Mouse (Mus musculus) ES-Bruce4 (cell line): ENCODE measurements around the gene Ssbp4. TPM values are rescaled to one million over a fixed set of nuclear protein-coding genes. Genes with fewer than 3 reads are reported as not detected.
A peak's percentile ranks its signal among the peaks of the same experiment; 100 is the strongest.

ENCODE experiments used
- H3K27ac ChIP-seq: 2 replicates; pipeline ENCODE4 v1.5.1; 2012; ENCODE audit warnings: low read length, inconsistent platforms; ENCODE audit not compliant: insufficient read depth
- H3K27me3 ChIP-seq: 2 replicates; pipeline ENCODE4 v1.6.1; 2012; ENCODE audit warnings: mild to moderate bottlenecking, low read length, inconsistent platforms; ENCODE audit not compliant: control insufficient read depth, poor library complexity, insufficient read depth, severe bottlenecking
- H3K36me3 ChIP-seq: 2 replicates; pipeline ENCODE4 v1.6.1; 2012; ENCODE audit warnings: inconsistent platforms, mild to moderate bottlenecking, low read length, moderate library complexity; ENCODE audit not compliant: control insufficient read depth, poor library complexity, insufficient read depth, severe bottlenecking
- H3K4me1 ChIP-seq: one replicate; pipeline ENCODE4 v1.8.1; 2011; ENCODE audit warnings: low read length; ENCODE audit not compliant: control insufficient read depth, insufficient read depth
- H3K4me3 ChIP-seq: 2 replicates; pipeline ENCODE4 v1.5.1; 2011; ENCODE audit warnings: low read depth, mild to moderate bottlenecking, low read length
- H3K9ac ChIP-seq: 2 replicates; pipeline ENCODE4 v1.6.1; 2012; ENCODE audit warnings: low read depth, mild to moderate bottlenecking, inconsistent platforms; ENCODE audit not compliant: poor library complexity, severe bottlenecking
- H3K9me3 ChIP-seq: replicated peaks from 2 replicates; pipeline ENCODE4 v1.6.1; 2012; ENCODE audit warnings: mild to moderate bottlenecking, low read length, inconsistent platforms; ENCODE audit not compliant: control insufficient read depth, poor library complexity, insufficient read depth, severe bottlenecking
- CTCF ChIP-seq: IDR thresholded peaks from one replicate; pipeline ENCODE4 v1.8.1; 2011; ENCODE audit warnings: low read depth, low read length
- EP300 ChIP-seq: IDR thresholded peaks from 2 replicates; pipeline ENCODE4 v1.6.1; 2011; ENCODE audit warnings: low read depth, low read length; ENCODE audit not compliant: insufficient read depth
- POLR2A ChIP-seq: IDR thresholded peaks from one replicate; pipeline ENCODE4 v1.8.1; 2011; ENCODE audit warnings: low read length; ENCODE audit not compliant: insufficient read depth
- polyA plus RNA-seq: library from polyadenylated mRNA; stranded (reverse); fragments of >200 nt; gene quantifications from 2 replicates; pipeline ENCODE4 v1.2.4, GENCODE M21; 2011; ENCODE audit warnings: low read depth; ENCODE audit not compliant: missing spikeins, insufficient read depth, insufficient read length

Gene Ssbp4
- polyA plus RNA-seq, 1 experiment: 50.2 TPM

DNA sequence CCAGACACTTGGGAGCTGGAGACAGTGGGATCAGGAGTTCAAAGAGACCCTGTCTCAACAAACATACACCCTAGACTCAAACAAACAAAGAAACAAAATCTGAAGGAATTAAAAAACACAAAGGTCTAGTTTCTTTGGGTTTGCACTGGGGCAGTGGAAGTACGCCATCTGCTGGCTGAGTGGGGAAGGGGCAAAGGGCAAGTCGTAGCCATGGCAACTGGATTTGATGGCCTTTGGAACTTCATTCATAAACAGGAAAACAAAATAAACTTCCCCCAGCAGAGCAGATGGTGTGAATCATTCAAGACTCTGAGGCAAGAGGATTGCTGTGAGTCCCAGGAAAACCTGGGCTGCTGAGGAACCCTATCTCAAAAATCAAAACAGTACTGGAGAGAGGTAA is 44.6 kb upstream of the Ssbp4 start:
- H3K36me3 ChIP-seq: peaks cover 32% of the 10 kb centered on the region
- no peaks in the 10 kb centered on the region for H3K9me3 ChIP-seq
- H3K4me1 ChIP-seq: peaks cover 13% of the 10 kb centered on the region
- no peak overlapping the region for H3K9ac ChIP-seq
- H3K27ac ChIP-seq: no peak overlapping the region
- H3K27me3 ChIP-seq: no peaks in the 10 kb centered on the region
- TF ChIP-seq CTCF (peak; percentile 94), POLR2A (no peak)
- no peak overlapping the region for H3K4me3 ChIP-seq

DNA sequence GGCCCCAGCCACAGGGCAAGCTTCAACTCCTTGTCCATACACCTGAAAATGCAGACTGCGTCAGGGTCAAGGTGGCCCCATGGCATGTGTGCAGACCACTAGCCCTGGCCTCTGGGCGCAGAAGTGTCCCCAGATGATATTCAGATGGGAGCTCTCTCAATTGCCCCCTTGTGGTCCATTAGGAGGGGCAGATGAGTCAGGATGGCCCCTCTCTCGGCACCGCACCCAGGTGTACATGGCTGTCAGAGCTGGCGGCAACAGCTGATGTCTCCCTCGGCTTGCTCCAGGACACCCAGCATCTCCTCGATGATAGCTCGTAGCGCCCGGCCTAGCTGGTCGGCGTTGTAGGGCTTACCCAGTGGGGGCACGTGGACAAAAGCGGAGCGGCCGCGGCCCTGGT is 41.7 kb upstream of the Ssbp4 start:
- Histone ChIP-seq H3K27me3 (no peaks in the 10 kb centered on the region), H3K9me3 (no peaks in the 10 kb centered on the region), H3K4me1 (peaks cover 27% of the 10 kb centered on the region), H3K27ac (peak overlapping the region; percentile 73), H3K9ac (peak overlapping the region; percentile 65), H3K4me3 (no peak overlapping the region), H3K36me3 (peaks cover 21% of the 10 kb centered on the region)
- TF ChIP-seq CTCF: no peak
- no peak for TF ChIP-seq POLR2A
- no peak for TF ChIP-seq EP300

DNA sequence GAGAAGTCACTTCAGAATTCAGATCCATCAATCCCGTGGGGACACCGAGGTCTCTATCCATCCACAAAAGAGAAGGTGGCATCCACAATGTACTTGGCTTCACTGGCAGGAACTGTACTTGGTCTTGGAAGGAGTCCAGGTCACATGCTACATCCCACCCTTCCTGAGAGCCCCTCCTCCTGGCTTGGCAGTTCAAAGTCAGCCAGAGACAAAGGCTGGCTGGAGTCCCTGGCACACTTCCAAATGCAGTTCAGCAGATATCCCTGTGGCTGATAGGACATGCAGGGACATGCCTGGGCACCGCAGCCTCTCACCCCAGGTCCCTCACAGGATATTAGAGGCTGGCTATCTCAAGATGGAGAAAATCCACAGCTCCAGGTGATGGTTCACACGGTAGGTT is 40.7 kb upstream of the Ssbp4 start:
- Histone ChIP-seq H3K27me3 (no peaks in the 10 kb centered on the region), H3K9me3 (no peaks in the 10 kb centered on the region), H3K4me1 (peaks cover 30% of the 10 kb centered on the region), H3K36me3 (peaks cover 12% of the 10 kb centered on the region; the same call in 1 of the 2 replicates), H3K4me3 (no peak overlapping the region), H3K27ac (peak overlapping the region; percentile 73), H3K9ac (peak overlapping the region; percentile 65)
- TF ChIP-seq EP300 (peak; percentile 97), POLR2A (no peak)

DNA sequence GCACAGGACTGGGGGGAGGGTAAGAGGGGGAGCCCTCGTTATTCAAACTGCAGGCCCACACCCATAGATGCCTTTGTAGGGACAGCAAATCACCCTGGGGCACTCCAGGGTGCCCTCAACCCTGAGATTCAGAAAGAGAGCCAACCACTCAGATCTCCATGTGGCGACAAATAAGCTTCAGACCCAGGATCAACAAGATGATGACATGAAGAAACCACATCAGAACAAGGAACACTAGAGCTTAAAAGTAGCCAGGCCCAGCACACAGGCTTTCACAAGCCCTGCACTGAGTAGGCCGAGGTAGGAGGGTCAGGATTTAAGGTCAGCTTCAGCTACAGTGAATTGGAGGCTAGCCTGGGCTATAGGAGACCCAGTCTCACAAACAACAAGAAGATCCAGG is 40.2 kb upstream of the Ssbp4 start:
- no peak for TF ChIP-seq EP300
- TF ChIP-seq POLR2A: no peak
- no peak for TF ChIP-seq CTCF
- Histone ChIP-seq H3K9ac (peak overlapping the region; percentile 65; the same call in 1 of the 2 replicates), H3K4me3 (no peak overlapping the region), H3K27me3 (no peaks in the 10 kb centered on the region), H3K27ac (peak overlapping the region; percentile 73), H3K36me3 (peaks cover 12% of the 10 kb centered on the region; the same call in 1 of the 2 replicates), H3K4me1 (peaks cover 30% of the 10 kb centered on the region), H3K9me3 (no peaks in the 10 kb centered on the region)

DNA sequence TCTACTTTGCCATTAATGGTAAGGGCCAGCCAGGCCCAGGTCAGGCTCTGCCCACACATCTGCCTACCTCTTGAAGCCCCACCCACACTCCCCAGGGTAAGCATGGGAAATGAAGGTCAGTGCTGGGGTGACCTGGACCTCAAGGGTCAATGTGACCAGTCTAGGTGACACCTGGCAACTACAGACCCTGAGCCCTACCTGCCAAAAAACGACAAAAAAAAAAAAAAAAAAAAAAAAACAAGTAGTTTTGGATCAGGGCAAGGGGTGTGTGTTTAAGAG is 39.4 kb upstream of the Ssbp4 start:
- Histone ChIP-seq H3K27me3 (no peaks in the 10 kb centered on the region), H3K9me3 (no peaks in the 10 kb centered on the region), H3K9ac (no peak overlapping the region; the same call in 1 of the 2 replicates), H3K4me3 (no peak overlapping the region), H3K4me1 (peaks cover 30% of the 10 kb centered on the region), H3K27ac (peak overlapping the region; percentile 73), H3K36me3 (peaks cover 12% of the 10 kb centered on the region; the same call in 1 of the 2 replicates)
- TF ChIP-seq EP300: no peak
- TF ChIP-seq POLR2A: no peak
- TF ChIP-seq CTCF: no peak

DNA sequence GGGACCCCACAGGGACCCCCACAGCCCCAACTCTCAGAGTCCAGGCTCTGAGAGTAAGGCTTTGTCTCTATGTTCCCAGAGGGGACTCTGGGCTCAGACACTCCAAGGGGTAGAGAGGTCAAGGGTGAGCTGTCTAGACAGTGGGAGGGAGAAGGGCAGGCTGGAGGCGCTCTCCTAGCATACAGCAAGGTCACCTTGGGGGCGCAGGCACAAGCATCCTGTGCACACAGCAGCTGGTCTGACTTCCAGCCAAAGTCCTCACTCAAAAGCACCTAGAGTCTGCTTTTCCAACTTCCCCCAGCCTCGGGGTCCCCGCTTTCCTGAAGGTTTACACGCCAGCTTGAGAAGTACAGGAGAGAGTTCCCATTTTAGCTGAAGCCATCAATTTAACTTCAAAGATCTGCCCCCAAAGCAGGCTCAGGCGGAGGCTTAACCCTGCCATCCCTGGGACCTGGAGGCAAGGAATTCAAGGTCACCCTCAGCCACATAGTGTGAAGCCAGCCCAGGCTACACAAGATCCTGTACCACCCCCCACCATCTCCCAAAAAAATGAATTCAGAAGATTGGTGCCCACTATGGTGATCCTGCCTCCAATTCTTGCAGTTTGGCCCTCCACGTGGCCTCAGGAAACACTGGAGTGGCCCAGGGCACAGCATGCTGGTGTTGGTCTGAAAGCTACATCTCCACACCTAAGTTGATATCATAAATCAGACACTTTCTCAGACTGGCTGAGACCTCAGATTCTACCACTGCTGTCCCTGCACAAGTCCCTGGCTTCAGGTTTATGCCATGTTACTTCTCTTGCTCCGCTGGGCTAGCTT is 38.9 kb upstream of the Ssbp4 start:
- H3K4me1 ChIP-seq: peaks cover 30% of the 10 kb centered on the region
- peaks cover 12% of the 10 kb centered on the region; the same call in 1 of the 2 replicates for H3K36me3 ChIP-seq
- H3K27ac ChIP-seq: peak overlapping the region; percentile 73
- no peak overlapping the region for H3K4me3 ChIP-seq
- H3K9ac ChIP-seq: peak overlapping the region; percentile 50
- no peak for TF ChIP-seq CTCF
- no peak for TF ChIP-seq POLR2A
- peak; percentile 98 for TF ChIP-seq EP300
- H3K9me3 ChIP-seq: no peaks in the 10 kb centered on the region
- no peaks in the 10 kb centered on the region for H3K27me3 ChIP-seq
